Comparison of ENCODE assay signal across 11 mouse cellular contexts in genomic region chr12:73788850-73789249, GRCm38 (mm10).
DNase-seq lines count a peak whose midpoint lies in the region.
"Had no signal": no experiment of that assay in that cellular context is flagged by ENCODE, and none has a peak within 500 bp of the region (broad histone marks: within the 10 kb centered on the region; RNA-seq: fewer than 3 reads in every experiment).

No protein-coding gene starts in this region.

- DNase-seq in kidney, adult 11 months, result peak; percentile 31
- DNase-seq in kidney, adult 8-10 months, result no peak
- peak; percentile 59 for DNase-seq in ovary, postnatal 36 days (ENCODE audit: low spot score)
- no peak for DNase-seq in ovary, postnatal 10 days (ENCODE audit: low spot score)
- peak; percentile 47 for DNase-seq in brain, adult 2 months (ENCODE audit: low read depth, low spot score)
- peak; percentile 59 for DNase-seq in testis, postnatal 10 days (ENCODE audit: low spot score)
- no peak for DNase-seq in hindbrain, embryonic 10.5 days (ENCODE audit: low spot score)
- no peak for DNase-seq in thymus, postnatal 36 days

- H3K4me3 ChIP-seq in hindbrain, embryonic 10.5 days, result no peak overlapping the region
- H3K4me3 ChIP-seq: embryonic facial prominence, embryonic 13.5 days; neural tube, embryonic 15.5 days had no signal

- H3K27ac ChIP-seq in hindbrain, embryonic 10.5 days, result no peak overlapping the region
- H3K27ac ChIP-seq: embryonic facial prominence, embryonic 13.5 days; macrophage; neural tube, embryonic 15.5 days had no signal

- no peaks in the 10 kb centered on the region for H3K9me3 ChIP-seq in hindbrain, embryonic 10.5 days
- H3K9me3 ChIP-seq: embryonic facial prominence, embryonic 13.5 days; neural tube, embryonic 15.5 days had no signal

- H3K27me3 ChIP-seq in hindbrain, embryonic 10.5 days (ENCODE audit: insufficient read depth, poor library complexity, severe bottlenecking), result no peaks in the 10 kb centered on the region; the same call in 1 of the 2 replicates
- H3K27me3 ChIP-seq: neural tube, embryonic 15.5 days had no signal

- peaks cover 12% of the 10 kb centered on the region for H3K4me1 ChIP-seq in hindbrain, embryonic 10.5 days (replicated peaks)

- WGBS in hindbrain, embryonic 10.5 days, result 70% methylated on average over 3 of the region's 3 CpGs

- H3K36me3 ChIP-seq in hindbrain, embryonic 10.5 days, result no peaks in the 10 kb centered on the region
- H3K36me3 ChIP-seq: embryonic facial prominence, embryonic 13.5 days; neural tube, embryonic 15.5 days had no signal

Comparison
In these comparisons a context has a peak if more than half of its experiments do, and no peak if none do; other contexts are left out.
1. DNase-seq: peak in kidney, adult 11 months (single experiment), ovary, postnatal 36 days (single experiment), brain, adult 2 months (single experiment) and testis, postnatal 10 days (single experiment); none in kidney, adult 8-10 months (0 of 2), ovary, postnatal 10 days (single experiment), hindbrain, embryonic 10.5 days (single experiment) and thymus, postnatal 36 days (0 of 2).